Mouse (Mus musculus): ENCODE data around the gene Ubash3a. TPM values are rescaled to one million over a fixed set of nuclear protein-coding genes. Genes with fewer than 3 reads are reported as not detected.

Gene Ubash3a
- 265 TPM for polyA plus RNA-seq (2017; shearing (Covaris generic))

DNA sequence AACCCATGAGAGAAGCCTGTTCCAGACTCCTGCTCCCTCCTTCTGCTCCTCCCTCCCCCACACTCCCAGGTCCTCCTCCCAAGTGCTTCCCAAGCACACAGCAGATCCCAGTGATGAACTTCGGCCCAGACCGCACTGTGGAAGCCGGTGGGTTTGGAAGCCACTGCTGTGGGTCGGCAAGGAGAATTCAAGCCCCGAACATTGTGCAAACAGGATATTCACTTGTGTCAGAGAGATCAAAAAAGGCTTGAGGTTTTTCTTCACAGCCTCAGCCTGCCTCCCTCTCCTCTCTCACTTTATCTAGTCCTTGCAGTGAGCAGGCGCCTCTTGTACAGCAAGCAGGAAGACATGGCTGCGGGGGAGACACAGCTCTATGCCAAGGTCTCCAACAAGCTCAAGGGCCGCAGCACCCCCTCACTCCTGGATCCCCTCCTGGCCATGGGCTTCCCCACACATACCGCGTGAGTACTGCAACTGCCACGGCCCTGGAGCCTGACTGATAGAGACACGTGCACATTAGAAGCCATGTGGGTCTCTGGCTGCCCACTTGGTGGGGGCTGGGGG, at the start of gene Ubash3a:
Gene Ubash3a, plus strand, starts transcription at position 103 of the 564 bp plus-strand sequence.

DNA sequence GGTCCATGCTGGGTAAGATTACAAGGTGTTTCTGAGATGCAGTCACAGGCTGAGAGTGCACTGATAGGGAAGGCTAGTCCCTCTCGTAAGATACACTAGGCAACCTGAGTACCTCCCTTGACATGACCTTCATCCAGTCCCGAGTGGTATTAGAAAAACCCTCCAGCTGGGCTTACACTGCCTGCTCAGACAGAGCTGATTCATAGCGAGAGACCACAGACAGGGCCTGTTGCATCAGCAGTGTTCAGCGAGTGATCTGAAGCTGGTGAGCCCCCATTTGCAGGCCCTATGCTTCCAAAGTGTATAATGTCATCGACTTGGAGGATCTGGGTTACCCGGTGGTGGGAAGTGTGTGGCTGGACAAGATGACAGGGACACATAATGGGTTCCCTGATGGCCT, 42.5 kb upstream of the Ubash3a start, which contains the start of gene Tff1:
Gene Tff1, minus strand, starts transcription at position 151 of the 400 bp plus-strand sequence.

DNA sequence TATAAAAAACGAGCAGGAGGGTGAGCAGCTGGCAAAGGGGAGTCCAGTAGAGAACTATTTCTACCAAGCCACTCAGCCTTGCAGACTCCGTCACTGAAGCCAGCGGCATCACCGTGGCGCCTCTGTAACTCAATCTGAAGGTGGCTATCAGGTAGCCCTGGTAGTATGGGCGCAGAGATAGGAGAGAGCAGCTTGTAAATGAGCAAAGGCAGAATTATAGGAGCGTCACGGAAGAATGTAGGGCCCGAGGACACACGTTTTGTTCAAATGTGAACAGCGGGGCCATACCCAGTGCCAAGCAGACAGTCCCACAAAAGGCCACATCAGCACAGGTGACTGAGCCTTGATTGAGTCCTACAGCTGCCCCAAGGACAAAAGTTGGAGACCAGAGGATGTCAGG, 8.8 kb upstream of the Ubash3a start, which contains the start of gene Tmprss3:
Gene Tmprss3, minus strand, starts transcription at position 101 of the 400 bp plus-strand sequence.

DNA sequence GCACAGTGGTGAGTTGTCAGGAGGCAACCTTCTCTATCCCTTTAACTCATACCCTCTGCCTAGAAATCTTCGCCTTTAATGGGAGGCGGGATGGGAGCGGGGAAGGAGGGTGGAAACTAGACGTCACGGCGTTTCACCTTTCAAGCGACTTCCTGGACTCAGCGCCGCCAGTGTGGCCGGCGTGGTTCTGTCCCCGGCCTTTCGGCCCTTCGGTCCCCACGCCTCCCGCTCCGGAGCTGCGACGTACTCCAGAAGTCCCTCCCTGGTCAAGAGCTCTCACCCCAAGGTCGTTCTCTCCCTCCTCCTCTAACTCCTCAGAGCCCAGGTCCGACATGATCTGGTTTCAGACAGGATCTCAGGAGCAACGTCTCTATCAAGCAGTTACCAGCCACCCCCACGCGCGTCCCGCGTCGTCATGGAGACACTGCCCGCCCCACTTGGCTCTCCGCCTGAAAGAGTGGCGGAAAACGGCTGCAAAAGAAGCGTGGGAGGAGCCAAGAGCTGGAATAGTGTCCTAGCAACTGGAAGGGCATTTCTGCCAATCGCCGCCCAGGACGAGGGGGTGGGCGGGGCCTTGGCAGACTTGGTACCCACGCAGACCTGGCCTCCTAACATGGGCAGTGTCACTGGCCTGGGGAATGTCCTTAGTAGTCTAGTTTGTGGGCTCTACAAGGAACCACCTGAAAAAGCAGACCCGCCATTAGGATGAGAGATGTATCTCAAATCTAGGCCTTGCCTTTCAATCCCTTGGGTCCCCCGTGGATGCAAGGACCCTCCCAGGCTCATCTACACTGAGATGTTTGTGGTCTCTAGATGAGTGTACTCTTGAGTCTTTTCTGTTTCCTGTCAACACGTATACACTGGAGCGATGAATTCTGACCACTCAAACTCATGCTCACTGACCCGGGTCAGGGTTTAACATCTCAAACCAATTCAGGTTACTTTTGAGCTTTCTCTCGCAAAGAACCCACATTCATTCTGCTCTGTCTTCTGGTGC, 69.5 kb downstream of the Ubash3a start, which contains the start of gene Rsph1:
Gene Rsph1, minus strand, starts transcription at position 462 of the 997 bp plus-strand sequence.

DNA sequence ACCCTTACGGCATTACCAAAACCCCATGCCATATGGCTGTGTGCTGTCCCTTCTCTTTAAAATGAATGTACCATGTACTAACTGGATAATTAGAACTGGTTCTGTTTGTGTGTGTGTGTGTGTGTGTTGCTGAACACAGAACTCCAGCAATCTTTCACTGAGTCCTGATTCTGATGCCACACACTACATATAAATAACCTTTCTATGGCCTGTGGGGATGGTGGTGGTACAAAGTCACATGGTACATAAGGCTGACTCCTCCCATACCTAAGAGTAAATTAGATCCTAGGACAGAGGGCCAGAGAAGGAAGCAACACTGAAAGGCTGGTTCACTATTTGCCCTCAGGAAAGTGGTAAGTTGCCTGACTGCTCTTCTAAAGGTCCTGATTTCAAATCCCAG, 78.8 kb downstream of the Ubash3a start, which contains the start of gene Slc37a1:
Gene Slc37a1, plus strand, starts transcription at position 301 of the 400 bp plus-strand sequence.

Other genes with a start within 250 kb of the Ubash3a start
- gene Abcg1, start 150.2 kb upstream of the Ubash3a start, polyA plus RNA-seq (2017; shearing (Covaris generic)), result 43.9 TPM
- gene Tff3, start 78.2 kb upstream of the Ubash3a start, polyA plus RNA-seq (2017; shearing (Covaris generic)), result not detected
- gene Tff2, start 63.6 kb upstream of the Ubash3a start, polyA plus RNA-seq (2017; shearing (Covaris generic)), result not detected
- not detected for gene Tff1, start 42.6 kb upstream of the Ubash3a start, polyA plus RNA-seq (2017; shearing (Covaris generic))
- not detected for gene Tmprss3, start 8.9 kb upstream of the Ubash3a start, polyA plus RNA-seq (2017; shearing (Covaris generic))
- gene Rsph1, start 69.5 kb downstream of the Ubash3a start, polyA plus RNA-seq (2017; shearing (Covaris generic)), result 0.35 TPM
- 63.3 TPM for gene Slc37a1, start 78.9 kb downstream of the Ubash3a start, polyA plus RNA-seq (2017; shearing (Covaris generic))
- gene Pde9a, start 178.3 kb downstream of the Ubash3a start, polyA plus RNA-seq (2017; shearing (Covaris generic)), result not detected